8 mouse cellular contexts compared by ENCODE assay signal in genomic region chr14:101942971-101943370, GRCm38 (mm10).
A peak's percentile ranks its signal among the peaks of the same experiment; 100 is the strongest.
DNase-seq lines count a peak whose midpoint lies in the region; ATAC-seq lines count a peak whose summit lies in the region.

No protein-coding gene starts in this region.

- H3K27me3 ChIP-seq in embryonic facial prominence, embryonic 10.5 days (replicated peaks; ENCODE audit: low read depth, poor library complexity, severe bottlenecking) = no peaks in the 10 kb centered on the region
- H3K27me3 ChIP-seq in heart, embryonic 14.5 days (ENCODE audit: control insufficient read depth, insufficient read depth, low read length) = no peaks in the 10 kb centered on the region
- no peaks in the 10 kb centered on the region for H3K27me3 ChIP-seq in stomach, embryonic 14.5 days (ENCODE audit: control insufficient read depth, insufficient read depth, low read length)

- H3K27ac ChIP-seq in embryonic facial prominence, embryonic 10.5 days (replicated peaks) = peak overlapping the region; percentile 67
- no peak overlapping the region for H3K27ac ChIP-seq in heart, embryonic 14.5 days (replicated peaks in 1 of 2; ENCODE audit: control insufficient read depth in 1 of 2, insufficient read depth in 1 of 2, low read depth in 2 of 2, low read length in 2 of 2)
- no peak overlapping the region for H3K27ac ChIP-seq in stomach, embryonic 14.5 days (ENCODE audit: low read length)

- H3K4me3 ChIP-seq in embryonic facial prominence, embryonic 10.5 days = no peak overlapping the region
- H3K4me3 ChIP-seq in heart, embryonic 14.5 days (ENCODE audit: control insufficient read depth in 1 of 2, insufficient read depth in 1 of 2, low read depth in 1 of 2, low read length in 2 of 2) = 0 out of 4 replicates have a peak overlapping the region, but pooled peaks of 1 of the 2 experiments have one; percentile 7
- H3K4me3 ChIP-seq in stomach, embryonic 14.5 days (ENCODE audit: low read depth, low read length) = no peak overlapping the region

- peaks cover 3% of the 10 kb centered on the region for H3K4me1 ChIP-seq in embryonic facial prominence, embryonic 10.5 days
- H3K4me1 ChIP-seq in heart, embryonic 14.5 days (ENCODE audit: control insufficient read depth in 2 of 2, insufficient read depth in 2 of 2, low read length in 2 of 2) = peaks cover 0 to 6% of the 10 kb centered on the region in 2 experiments; a peak in 2 of 4 replicates
- no peaks in the 10 kb centered on the region for H3K4me1 ChIP-seq in stomach, embryonic 14.5 days (ENCODE audit: control insufficient read depth, insufficient read depth, low read length)

- DNase-seq in kidney, adult 18-20 months = peak; percentile 38
- no peak for DNase-seq in kidney, adult 11 months
- peak; percentile 49 for DNase-seq in Muller cell, postnatal 12 days (ENCODE audit: inconsistent ontology term)
- DNase-seq in embryonic facial prominence, embryonic 10.5 days (ENCODE audit: low spot score) = peak; percentile 65
- DNase-seq in kidney, postnatal 10 days = peak; percentile 66

- no peak overlapping the region for H3K9ac ChIP-seq in heart, embryonic 14.5 days (ENCODE audit: low read length)
- H3K9ac ChIP-seq in stomach, embryonic 14.5 days (replicated peaks; ENCODE audit: low read depth, low read length) = no peak overlapping the region

- WGBS in embryonic facial prominence, embryonic 10.5 days = 10% methylated on average over 4 of the region's 4 CpGs
- 4% methylated on average over 4 of the region's 4 CpGs for WGBS in heart, embryonic 14.5 days
- 6% methylated on average over 4 of the region's 4 CpGs for WGBS in stomach, embryonic 14.5 days

- H3K9me3 ChIP-seq in embryonic facial prominence, embryonic 10.5 days = no peaks in the 10 kb centered on the region
- no peaks in the 10 kb centered on the region for H3K9me3 ChIP-seq in heart, embryonic 14.5 days (ENCODE audit: control insufficient read depth, low read length)
- H3K9me3 ChIP-seq in stomach, embryonic 14.5 days (ENCODE audit: control insufficient read depth, low read depth, low read length) = no peaks in the 10 kb centered on the region

- ATAC-seq in heart, embryonic 14.5 days (ENCODE audit: insufficient number of reproducible peaks, insufficient read depth, low FRiP score, low read depth) = no peak
- peak; percentile 72; the same call in 1 of the 2 replicates for ATAC-seq in megakaryocyte-erythroid progenitor cell, adult 5-6 weeks (replicated peaks; ENCODE audit: low FRiP score, low TSS enrichment, poor library complexity, severe bottlenecking)
- no peak for ATAC-seq in stomach, embryonic 14.5 days (ENCODE audit: insufficient number of reproducible peaks, insufficient read depth, low FRiP score, low read depth)

- no peaks in the 10 kb centered on the region for H3K36me3 ChIP-seq in embryonic facial prominence, embryonic 10.5 days (replicated peaks)
- H3K36me3 ChIP-seq in heart, embryonic 14.5 days (ENCODE audit: control insufficient read depth, insufficient read depth, low read length) = peaks cover 7% of the 10 kb centered on the region
- H3K36me3 ChIP-seq in stomach, embryonic 14.5 days (ENCODE audit: control insufficient read depth, insufficient read depth, low read length) = no peaks in the 10 kb centered on the region

- peak overlapping the region; percentile 56 for H3K4me2 ChIP-seq in heart, embryonic 14.5 days (ENCODE audit: low read length)
- 0 out of 2 replicates have a peak overlapping the region, but pooled peaks have one; percentile 25 for H3K4me2 ChIP-seq in stomach, embryonic 14.5 days (replicated peaks; ENCODE audit: low read depth, low read length)
